Mouse (Mus musculus): ENCODE measurements around the gene AC109138.7. TPM values are rescaled to one million over a fixed set of nuclear protein-coding genes. Genes with fewer than 3 reads are reported as not detected.
A peak's percentile ranks its signal among the peaks of the same experiment; 100 is the strongest.

The AC109138.7 gene
- polyA plus RNA-seq, 1 experiment from 2014 or later = not detected

- H3K4me2 ChIP-seq = no peak overlapping the region
- H3K4me3 ChIP-seq (replicated peaks) = no peak overlapping the region
- 33% methylated on average over 3 of the region's 3 CpGs for WGBS
- H3K9ac ChIP-seq = no peak overlapping the region
- ATAC-seq (ENCODE audit: insufficient read depth, low FRiP score, low read depth) = no peak
- no peak overlapping the region for H3K27ac ChIP-seq
- peaks cover 19% of the 10 kb centered on the region for H3K4me1 ChIP-seq
- H3K36me3 ChIP-seq = no peaks in the 10 kb centered on the region
- H3K9me3 ChIP-seq = no peaks in the 10 kb centered on the region
- no peaks in the 10 kb centered on the region for H3K27me3 ChIP-seq (replicated peaks)
Observed at GRCm38 (mm10) chr19:4181892-4182291, 32.3 kb upstream of the AC109138.7 start.

DNA sequence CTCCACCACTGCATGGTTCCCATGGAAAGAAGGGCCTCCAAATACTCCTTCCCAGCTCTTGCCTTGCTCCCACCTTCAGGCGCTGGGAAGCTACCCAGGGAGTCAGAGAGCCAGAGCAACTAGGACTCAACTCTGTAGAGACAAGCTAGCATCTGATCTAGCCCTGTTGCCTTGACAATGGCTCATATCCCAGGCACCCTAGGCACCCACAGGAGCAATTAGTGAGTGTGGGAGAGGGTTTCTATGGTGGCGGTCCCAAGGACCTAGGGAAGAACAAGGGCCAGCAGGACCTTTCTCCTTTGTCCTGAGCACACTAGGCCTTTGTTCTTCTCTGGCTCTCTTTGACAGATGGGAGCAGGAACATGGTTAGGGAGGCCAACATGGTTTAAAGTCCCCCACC is 30.5 kb upstream of the AC109138.7 start:
- 85% methylated on average over 2 of the region's 2 CpGs for WGBS

DNA sequence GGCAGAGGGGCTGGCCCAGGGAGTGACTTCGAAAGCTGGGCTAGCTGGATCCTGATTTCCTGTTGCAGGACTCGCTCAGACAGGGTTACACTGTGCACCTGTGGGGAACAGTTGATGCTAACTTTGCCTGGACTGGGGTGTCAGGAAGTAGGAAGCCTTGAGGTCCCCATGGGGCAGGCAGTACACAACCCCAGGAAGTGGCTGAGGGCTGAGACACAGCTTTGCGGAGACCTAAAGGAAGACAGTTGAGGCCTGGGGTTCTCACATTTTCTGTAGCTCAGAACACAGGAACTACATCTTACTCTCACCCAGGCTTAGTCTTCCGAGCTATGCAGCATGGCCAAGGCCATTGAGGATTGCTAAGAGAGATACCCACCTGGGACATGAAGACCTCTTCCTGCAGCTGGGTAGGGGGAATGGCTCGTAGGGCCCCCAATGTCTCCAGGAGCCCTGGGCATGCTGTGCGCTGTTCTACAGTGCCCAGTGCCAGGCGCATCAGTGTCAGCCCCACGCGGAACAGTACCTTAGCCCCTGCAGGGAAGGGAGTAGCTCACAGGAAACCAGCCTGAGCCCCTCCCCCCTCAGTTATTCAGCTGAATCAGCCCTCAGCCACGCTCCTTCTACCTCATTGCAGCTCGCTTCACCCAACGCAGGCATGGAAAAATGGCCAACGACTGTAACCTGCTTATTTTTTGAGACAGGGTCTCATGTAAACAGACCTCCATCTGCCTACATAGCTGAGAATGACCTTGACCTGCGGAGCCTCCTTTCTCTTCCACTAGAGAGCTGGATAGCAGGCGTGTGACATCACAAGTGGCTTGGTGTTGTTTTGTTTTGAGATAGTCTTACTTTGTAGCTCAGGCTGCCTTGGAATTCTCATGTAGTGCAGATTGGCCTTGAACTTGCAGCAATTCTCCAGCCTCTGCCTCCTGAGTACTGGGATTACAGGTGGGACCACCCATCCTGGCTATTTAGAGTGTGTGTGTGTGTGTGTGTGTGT is 28.9 kb upstream of the AC109138.7 start:
- 40% methylated on average over 15 of the region's 15 CpGs for WGBS
- Histone ChIP-seq H3K27ac (no peak overlapping the region), H3K9me3 (no peaks in the 10 kb centered on the region), H3K4me1 (peaks cover 19% of the 10 kb centered on the region), H3K27me3 (replicated peaks) (no peaks in the 10 kb centered on the region), H3K9ac (no peak overlapping the region), H3K4me3 (replicated peaks) (no peak overlapping the region), H3K4me2 (no peak overlapping the region), H3K36me3 (no peaks in the 10 kb centered on the region)
- 0 out of 2 replicates have a peak, but pooled peaks have one; percentile 20 for ATAC-seq (ENCODE audit: insufficient read depth, low FRiP score, low read depth)

More for the DNA sequence above, 30.5 kb upstream of the AC109138.7 start:
- Histone ChIP-seq H3K4me1 (peaks cover 19% of the 10 kb centered on the region), H3K27me3 (replicated peaks) (no peaks in the 10 kb centered on the region), H3K9ac (no peak overlapping the region), H3K4me2 (no peak overlapping the region), H3K9me3 (no peaks in the 10 kb centered on the region), H3K36me3 (no peaks in the 10 kb centered on the region), H3K27ac (no peak overlapping the region), H3K4me3 (replicated peaks) (no peak overlapping the region)
- ATAC-seq (ENCODE audit: insufficient read depth, low FRiP score, low read depth) = no peak

DNA sequence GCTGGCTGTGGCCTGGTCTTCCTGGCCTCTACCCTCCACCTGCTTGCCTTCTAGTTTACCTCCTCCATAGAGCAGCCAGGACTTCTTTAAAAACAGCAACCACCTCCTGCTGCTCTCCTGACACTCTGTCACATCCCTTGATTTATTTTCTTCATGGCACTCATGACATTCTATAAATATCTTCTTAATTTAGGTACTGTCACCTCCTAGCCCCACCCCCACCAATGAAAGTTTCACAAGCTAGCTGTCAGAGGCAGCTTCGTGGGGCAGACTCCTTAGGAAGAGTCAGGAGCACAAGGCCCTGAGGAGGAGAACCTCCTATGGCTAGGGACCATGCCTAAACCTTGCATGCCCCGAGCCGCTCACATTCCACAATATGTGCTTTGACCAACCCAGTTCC is 26.9 kb upstream of the AC109138.7 start:
- Histone ChIP-seq H3K27ac (no peak overlapping the region), H3K36me3 (no peaks in the 10 kb centered on the region), H3K4me1 (0 out of 2 replicates have a peak, but pooled peaks cover 17% of the 10 kb centered on the region), H3K4me2 (no peak overlapping the region), H3K9me3 (no peaks in the 10 kb centered on the region), H3K4me3 (replicated peaks) (no peak overlapping the region), H3K27me3 (replicated peaks) (no peaks in the 10 kb centered on the region), H3K9ac (no peak overlapping the region)
- WGBS = 62% methylated on average over 3 of the region's 3 CpGs
- ATAC-seq (ENCODE audit: insufficient read depth, low FRiP score, low read depth) = no peak

- Histone ChIP-seq H3K27me3 (replicated peaks) (no peaks in the 10 kb centered on the region), H3K36me3 (peaks cover 9% of the 10 kb centered on the region; the same call in 1 of the 2 replicates), H3K4me1 (peaks cover 30% of the 10 kb centered on the region), H3K9me3 (no peaks in the 10 kb centered on the region), H3K4me3 (replicated peaks) (no peak overlapping the region), H3K9ac (no peak overlapping the region), H3K4me2 (no peak overlapping the region), H3K27ac (no peak overlapping the region)
- no peak for ATAC-seq (ENCODE audit: insufficient read depth, low FRiP score, low read depth)
- WGBS = 86% methylated on average over 12 of the region's 12 CpGs
Observed at GRCm38 (mm10) chr19:4189051-4189620, 25.0 kb upstream of the AC109138.7 start.

- Histone ChIP-seq H3K4me1 (peaks cover 19% of the 10 kb centered on the region), H3K27me3 (replicated peaks) (no peaks in the 10 kb centered on the region), H3K9ac (peak within 1 kb of the TSS; percentile 99), H3K9me3 (no peaks in the 10 kb centered on the region), H3K27ac (peak within 1 kb of the TSS; percentile 96), H3K36me3 (peaks cover 26% of the 10 kb centered on the region), H3K4me3 (replicated peaks) (peak within 1 kb of the TSS; percentile 93), H3K4me2 (peak within 1 kb of the TSS; percentile 88)
- no peak for ATAC-seq (ENCODE audit: insufficient read depth, low FRiP score, low read depth)
- 43% methylated on average over 4 of the region's 4 CpGs for WGBS
Observed at GRCm38 (mm10) chr19:4190831-4191334, 23.3 kb upstream of the AC109138.7 start, which contains the start of gene Tbc1d10c. Gene Tbc1d10c (minus strand): TSS chr19:4191284.

GRCm38 (mm10) chr19:4191528-4192250 is 22.5 kb upstream of the AC109138.7 start, which contains the start of gene Ppp1ca:
Gene Ppp1ca (plus strand): TSS chr19:4192065.
- Histone ChIP-seq H3K4me2 (peak within 1 kb of the TSS; percentile 88), H3K36me3 (peaks cover 29% of the 10 kb centered on the region), H3K9ac (peak within 1 kb of the TSS; percentile 99), H3K27me3 (replicated peaks) (no peaks in the 10 kb centered on the region), H3K9me3 (no peaks in the 10 kb centered on the region), H3K4me1 (peaks cover 22% of the 10 kb centered on the region), H3K27ac (peak within 1 kb of the TSS; percentile 96), H3K4me3 (replicated peaks) (peak within 1 kb of the TSS; percentile 93)
- ATAC-seq (ENCODE audit: insufficient read depth, low FRiP score, low read depth) = peak; percentile 92
- 4% methylated on average over 40 of the region's 47 CpGs for WGBS

DNA sequence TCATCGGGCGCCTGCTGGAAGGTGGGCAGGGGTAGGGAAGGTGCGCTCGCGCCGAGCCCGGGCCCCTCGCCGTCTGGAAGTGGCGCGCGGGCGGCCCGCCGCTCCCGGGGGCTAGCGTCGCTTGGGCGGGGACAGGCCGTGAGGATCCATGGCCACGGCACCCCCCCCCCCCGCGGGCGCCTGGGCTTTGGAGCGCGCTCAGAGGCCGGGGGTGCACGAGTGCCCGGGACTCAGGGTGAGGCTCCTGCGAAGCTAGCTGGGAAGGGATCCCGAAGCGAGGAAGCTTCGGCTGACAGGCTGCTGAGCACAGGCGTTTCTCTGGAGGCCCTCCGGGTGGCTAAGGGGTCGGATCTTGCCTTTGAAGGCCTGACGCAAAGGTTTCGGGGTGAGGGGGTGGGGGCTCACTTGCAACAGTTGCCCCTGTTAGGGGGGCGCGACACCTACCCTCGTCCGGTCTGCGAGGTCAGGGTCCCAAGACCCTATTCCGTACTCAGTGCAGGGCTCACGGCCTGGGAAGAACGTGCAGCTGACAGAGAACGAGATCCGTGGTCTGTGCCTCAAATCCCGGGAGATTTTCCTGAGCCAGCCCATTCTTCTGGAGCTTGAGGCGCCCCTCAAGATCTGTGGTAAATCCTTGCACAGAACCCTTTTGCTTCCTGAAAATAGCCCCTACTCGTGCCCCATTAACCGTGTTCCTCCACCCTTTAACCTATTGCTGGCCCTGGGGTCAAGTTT is 21.7 kb upstream of the AC109138.7 start:
- Histone ChIP-seq H3K9ac (peak overlapping the region; percentile 99), H3K27ac (peak overlapping the region; percentile 96), H3K9me3 (no peaks in the 10 kb centered on the region), H3K4me3 (replicated peaks) (peak overlapping the region; percentile 93), H3K4me1 (peaks cover 25% of the 10 kb centered on the region), H3K4me2 (peak overlapping the region; percentile 88), H3K36me3 (peaks cover 36% of the 10 kb centered on the region), H3K27me3 (replicated peaks) (no peaks in the 10 kb centered on the region)
- WGBS = 0% methylated on average over 41 of the region's 52 CpGs
- no peak; the same call in 1 of the 2 replicates for ATAC-seq (ENCODE audit: insufficient read depth, low FRiP score, low read depth)

DNA sequence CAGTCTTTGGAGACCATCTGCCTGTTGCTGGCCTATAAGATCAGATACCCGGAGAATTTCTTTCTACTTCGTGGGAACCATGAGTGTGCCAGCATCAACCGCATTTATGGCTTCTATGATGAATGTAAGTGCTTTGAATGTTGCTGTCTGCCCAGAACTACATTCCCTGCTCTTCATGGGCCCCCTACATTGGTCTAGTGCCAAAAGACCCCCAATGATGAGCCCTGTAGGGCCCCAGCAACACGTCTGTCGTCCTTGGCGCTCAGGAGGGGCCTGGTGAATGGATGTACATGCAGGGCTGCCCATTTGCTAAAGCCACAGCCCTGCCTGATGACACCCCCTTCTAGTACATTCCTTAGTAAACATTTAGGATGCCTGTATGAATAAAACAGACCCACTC is 21.0 kb upstream of the AC109138.7 start:
- Histone ChIP-seq H3K27me3 (replicated peaks) (no peaks in the 10 kb centered on the region), H3K4me1 (peaks cover 25% of the 10 kb centered on the region), H3K36me3 (peaks cover 41% of the 10 kb centered on the region), H3K4me3 (replicated peaks) (peak overlapping the region; percentile 93), H3K4me2 (peak overlapping the region; percentile 88), H3K9me3 (no peaks in the 10 kb centered on the region), H3K27ac (peak overlapping the region; percentile 96; the same call in 1 of the 2 replicates), H3K9ac (peak overlapping the region; percentile 99)
- 47% methylated on average over 6 of the region's 6 CpGs for WGBS
- ATAC-seq (ENCODE audit: insufficient read depth, low FRiP score, low read depth) = no peak

- WGBS = 81% methylated on average over 8 of the region's 8 CpGs
- H3K4me3 ChIP-seq (replicated peaks) = peak overlapping the region; percentile 93; the same call in 1 of the 2 replicates
- no peaks in the 10 kb centered on the region for H3K9me3 ChIP-seq
- peaks cover 25% of the 10 kb centered on the region for H3K4me1 ChIP-seq
- no peak for ATAC-seq (ENCODE audit: insufficient read depth, low FRiP score, low read depth)
- H3K27ac ChIP-seq = no peak overlapping the region
- H3K27me3 ChIP-seq (replicated peaks) = no peaks in the 10 kb centered on the region
- no peak overlapping the region; the same call in 1 of the 2 replicates for H3K4me2 ChIP-seq
- H3K36me3 ChIP-seq = peaks cover 45% of the 10 kb centered on the region
- H3K9ac ChIP-seq = no peak overlapping the region
Observed at GRCm38 (mm10) chr19:4194021-4194724, 20.0 kb upstream of the AC109138.7 start.

Data from stomach, embryonic 15.5 days (tissue).